Mouse (Mus musculus): ENCODE data around the gene Lrit3.

Gene Lrit3

GRCm38 (mm10) chr3:129803765-129804164 lies at the start of gene Lrit3:
TSS of gene Lrit3 (minus strand) at chr3:129804030.
- no peak for DNase-seq

- DNase-seq = no peak
Measured at GRCm38 (mm10) chr3:129846846-129847245, 43.0 kb upstream of the Lrit3 start.

- no peak for DNase-seq
Measured at GRCm38 (mm10) chr3:129845868-129846267, 42.0 kb upstream of the Lrit3 start.

- no peak for DNase-seq
Measured at GRCm38 (mm10) chr3:129838017-129838416, 34.2 kb upstream of the Lrit3 start.

GRCm38 (mm10) chr3:129836965-129837364 lies 33.1 kb upstream of the Lrit3 start:
- no peak for DNase-seq

- DNase-seq = peak; percentile 41
Measured at GRCm38 (mm10) chr3:129836051-129836697, 32.3 kb upstream of the Lrit3 start.

GRCm38 (mm10) chr3:129835388-129835934 lies 31.6 kb upstream of the Lrit3 start, which contains the start of gene Cfi:
TSS of gene Cfi (plus strand) at chr3:129835884.
- DNase-seq = no peak

GRCm38 (mm10) chr3:129831035-129831568 lies 27.3 kb upstream of the Lrit3 start, which contains the start of gene Gar1:
TSS of gene Gar1 (minus strand) at chr3:129831396.
- DNase-seq = peak; percentile 97

GRCm38 (mm10) chr3:129830626-129831025 lies 26.8 kb upstream of the Lrit3 start:
- no peak for DNase-seq

- DNase-seq = no peak
Measured at GRCm38 (mm10) chr3:129827691-129828090, 23.9 kb upstream of the Lrit3 start.

GRCm38 (mm10) chr3:129826691-129827090 lies 22.9 kb upstream of the Lrit3 start:
- DNase-seq = no peak

- no peak for DNase-seq
Measured at GRCm38 (mm10) chr3:129824891-129825290, 21.1 kb upstream of the Lrit3 start.

GRCm38 (mm10) chr3:129824146-129824545 lies 20.3 kb upstream of the Lrit3 start:
- DNase-seq = no peak

- no peak for DNase-seq
Measured at GRCm38 (mm10) chr3:129823293-129823692, 19.5 kb upstream of the Lrit3 start.

GRCm38 (mm10) chr3:129822206-129822775 lies 18.5 kb upstream of the Lrit3 start, which contains the start of gene Rrh:
TSS of gene Rrh (minus strand) at chr3:129822587.
- DNase-seq = no peak

- no peak for DNase-seq
Measured at GRCm38 (mm10) chr3:129821736-129822135, 17.9 kb upstream of the Lrit3 start.

GRCm38 (mm10) chr3:129820847-129821246 lies 17.0 kb upstream of the Lrit3 start:
- no peak for DNase-seq

GRCm38 (mm10) chr3:129799011-129799410 lies 4.8 kb downstream of the Lrit3 start:
- peak; percentile 32 for DNase-seq

- DNase-seq = peak; percentile 19
Measured at GRCm38 (mm10) chr3:129798551-129798950, 5.3 kb downstream of the Lrit3 start.

- no peak for DNase-seq
Measured at GRCm38 (mm10) chr3:129797341-129797740, 6.5 kb downstream of the Lrit3 start.

- DNase-seq = peak; percentile 80
Measured at GRCm38 (mm10) chr3:129793801-129794200, 10.0 kb downstream of the Lrit3 start.

GRCm38 (mm10) chr3:129782746-129783145 lies 21.1 kb downstream of the Lrit3 start:
- no peak for DNase-seq

- DNase-seq = no peak
Measured at GRCm38 (mm10) chr3:129781435-129781834, 22.4 kb downstream of the Lrit3 start.

- DNase-seq = no peak
Measured at GRCm38 (mm10) chr3:129771210-129771609, 32.6 kb downstream of the Lrit3 start.

Data from kidney, adult 18-20 months (tissue).